Comparison of ENCODE assay signal across 22 mouse cellular contexts in the genomic region with DNA sequence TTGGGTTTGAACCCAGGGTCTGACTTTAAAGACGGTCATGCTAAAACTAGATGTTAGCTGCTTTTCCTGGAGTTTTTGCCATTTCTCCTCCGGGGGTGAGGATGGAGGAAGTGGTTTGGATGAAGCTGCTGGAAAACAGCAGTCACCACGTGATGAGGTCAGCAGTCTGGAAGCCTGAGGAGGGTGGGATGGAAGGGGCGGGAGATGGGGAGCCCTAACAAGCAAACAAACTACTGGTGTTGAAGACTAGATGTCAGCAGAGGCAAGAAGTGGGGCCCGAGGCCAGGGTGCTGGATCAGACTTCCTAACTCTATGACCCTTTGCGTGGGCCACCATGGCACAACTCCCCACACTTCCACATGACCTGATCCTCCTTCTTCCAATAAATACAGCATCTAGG.
DNase-seq lines count a peak whose midpoint lies in the region; ATAC-seq and TF ChIP-seq lines count a peak whose summit lies in the region.
"Had no signal": no experiment of that assay in that cellular context is flagged by ENCODE, and none has a peak within 500 bp of the region (broad histone marks: within the 10 kb centered on the region; RNA-seq: fewer than 3 reads in every experiment).

No protein-coding gene starts in this region.

- H3K79me2 ChIP-seq in myocyte (ENCODE audit: control insufficient read depth, insufficient read depth), result no peaks in the 10 kb centered on the region

- no peak overlapping the region for H3K4me3 ChIP-seq in kidney, embryonic 14.5 days (ENCODE audit: low read length)
- H3K4me3 ChIP-seq in lung, postnatal 0 days (ENCODE audit: low read depth, low read length), result no peak overlapping the region
- no peak overlapping the region for H3K4me3 ChIP-seq in myocyte
- no peak overlapping the region for H3K4me3 ChIP-seq in forebrain, embryonic 12.5 days (replicated peaks)
- H3K4me3 ChIP-seq: heart, embryonic 12.5 days; hindbrain, embryonic 12.5 days; limb, embryonic 12.5 days; liver, embryonic 12.5 days; stomach, embryonic 15.5 days had no signal

- no peak for ATAC-seq in kidney, embryonic 14.5 days (ENCODE audit: low FRiP score, low TSS enrichment)
- peak; percentile 74 for ATAC-seq in lung, postnatal 0 days
- no peak for ATAC-seq in cerebellum, adult (ENCODE audit: insufficient number of reproducible peaks, low FRiP score, low TSS enrichment)
- ATAC-seq in forebrain, embryonic 12.5 days (ENCODE audit: low FRiP score), result no peak
- ATAC-seq: forebrain, postnatal 0 days; liver, embryonic 12.5 days; midbrain, embryonic 16.5 days had no signal

- H3K9ac ChIP-seq in kidney, embryonic 14.5 days (ENCODE audit: low read depth, low read length), result no peak overlapping the region
- no peak overlapping the region for H3K9ac ChIP-seq in lung, postnatal 0 days (replicated peaks; ENCODE audit: low read depth)
- no peak overlapping the region for H3K9ac ChIP-seq in forebrain, embryonic 12.5 days
- H3K9ac ChIP-seq: forebrain, postnatal 0 days; heart, embryonic 12.5 days; hindbrain, embryonic 12.5 days; limb, embryonic 12.5 days; liver, embryonic 12.5 days; stomach, embryonic 15.5 days had no signal

- H3ac ChIP-seq in myocyte (ENCODE audit: control insufficient read depth, insufficient read length), result no peak overlapping the region

- no peaks in the 10 kb centered on the region for H3K36me3 ChIP-seq in kidney, embryonic 14.5 days (ENCODE audit: control insufficient read depth, insufficient read depth, low read length)
- H3K36me3 ChIP-seq in lung, postnatal 0 days (ENCODE audit: insufficient read depth, low read length), result no peaks in the 10 kb centered on the region
- no peaks in the 10 kb centered on the region for H3K36me3 ChIP-seq in myocyte (ENCODE audit: control insufficient read depth, insufficient read depth)
- H3K36me3 ChIP-seq in forebrain, embryonic 12.5 days (replicated peaks), result no peaks in the 10 kb centered on the region
- H3K36me3 ChIP-seq: heart, embryonic 12.5 days; hindbrain, embryonic 12.5 days; limb, embryonic 12.5 days; liver, embryonic 12.5 days; stomach, embryonic 15.5 days had no signal

- TF ChIP-seq POLR2A in myocyte (IDR thresholded peaks at IDR 0.05; ENCODE audit: insufficient read length, low read depth), result no peak

- H3K27ac ChIP-seq in kidney, embryonic 14.5 days (ENCODE audit: low read depth, low read length), result no peak overlapping the region
- no peak overlapping the region; the same call in 1 of the 2 replicates for H3K27ac ChIP-seq in lung, postnatal 0 days (ENCODE audit: low read length)
- no peak overlapping the region for H3K27ac ChIP-seq in forebrain, embryonic 12.5 days
- H3K27ac ChIP-seq: hindbrain, embryonic 12.5 days; limb, embryonic 12.5 days; liver, embryonic 12.5 days; macrophage; stomach, embryonic 15.5 days had no signal

- no peaks in the 10 kb centered on the region for H3K27me3 ChIP-seq in kidney, embryonic 14.5 days (ENCODE audit: control insufficient read depth, insufficient read depth, low read length)
- H3K27me3 ChIP-seq in lung, postnatal 0 days (replicated peaks; ENCODE audit: insufficient read depth, low read length), result no peaks in the 10 kb centered on the region
- H3K27me3 ChIP-seq in myocyte (ENCODE audit: control insufficient read depth, insufficient read depth, insufficient read length), result no peaks in the 10 kb centered on the region
- H3K27me3 ChIP-seq in forebrain, embryonic 12.5 days, result no peaks in the 10 kb centered on the region
- H3K27me3 ChIP-seq: heart, embryonic 12.5 days; hindbrain, embryonic 12.5 days; limb, embryonic 12.5 days; liver, embryonic 12.5 days; stomach, embryonic 15.5 days had no signal

- TF ChIP-seq CTCF in lung, postnatal 0 days (IDR thresholded peaks at IDR 0.05), result no peak

- TF ChIP-seq EP300 in lung, postnatal 0 days (IDR thresholded peaks at IDR 0.05), result no peak

- peak; percentile 19 for DNase-seq in kidney, postnatal 10 days
- peak; percentile 20 for DNase-seq in NIH3T3 (ENCODE audit: low read depth)
- peak; percentile 38 for DNase-seq in lung, postnatal 0 days (ENCODE audit: low spot score)
- DNase-seq: adrenal gland, postnatal 10 days; cerebellum, adult 2 months; forebrain, postnatal 0 days; gastrocnemius, postnatal 25 days; kidney, adult 2 months; right cerebral cortex, postnatal 4 days; thymus, adult 18-20 months; thymus, postnatal 36 days had no signal

- 85% methylated on average over 6 of the region's 6 CpGs for WGBS in kidney, embryonic 14.5 days
- WGBS in lung, postnatal 0 days, result 54% methylated on average over 6 of the region's 6 CpGs
- WGBS in forebrain, embryonic 12.5 days, result 87% methylated on average over 6 of the region's 6 CpGs

- no peaks in the 10 kb centered on the region for H3K4me1 ChIP-seq in kidney, embryonic 14.5 days (ENCODE audit: control insufficient read depth, insufficient read depth, low read length)
- no peaks in the 10 kb centered on the region for H3K4me1 ChIP-seq in lung, postnatal 0 days (ENCODE audit: insufficient read depth, low read depth, low read length)
- H3K4me1 ChIP-seq in forebrain, embryonic 12.5 days, result no peaks in the 10 kb centered on the region
- H3K4me1 ChIP-seq: heart, embryonic 12.5 days; hindbrain, embryonic 12.5 days; limb, embryonic 12.5 days; liver, embryonic 12.5 days had no signal

- no peak overlapping the region for H3K4me2 ChIP-seq in kidney, embryonic 14.5 days (replicated peaks; ENCODE audit: low read depth, low read length)
- no peak overlapping the region for H3K4me2 ChIP-seq in lung, postnatal 0 days (replicated peaks; ENCODE audit: low read depth, low read length)
- H3K4me2 ChIP-seq in myocyte (ENCODE audit: low read depth), result peak overlapping the region; percentile 3
- no peak overlapping the region for H3K4me2 ChIP-seq in forebrain, embryonic 12.5 days
- H3K4me2 ChIP-seq: heart, embryonic 12.5 days; hindbrain, embryonic 12.5 days; limb, embryonic 12.5 days; liver, embryonic 12.5 days; stomach, embryonic 15.5 days had no signal

- H3K9me3 ChIP-seq in kidney, embryonic 14.5 days (ENCODE audit: control insufficient read depth, low read length), result no peaks in the 10 kb centered on the region
- H3K9me3 ChIP-seq in lung, postnatal 0 days (ENCODE audit: low read length), result no peaks in the 10 kb centered on the region
- no peaks in the 10 kb centered on the region for H3K9me3 ChIP-seq in forebrain, embryonic 12.5 days
- H3K9me3 ChIP-seq: heart, embryonic 12.5 days; hindbrain, embryonic 12.5 days; limb, embryonic 12.5 days; liver, embryonic 12.5 days; stomach, embryonic 15.5 days had no signal

TF ChIP-seq in myocyte, 11 proteins besides CTCF, POLR2A, EP300 and RAD21:
- TF ChIP-seq REST (IDR thresholded peaks at IDR 0.05; ENCODE audit: insufficient read depth, insufficient read length) (no peak), USF1 (IDR thresholded peaks at IDR 0.05; ENCODE audit: low read depth) (peak; percentile 60), SRF (IDR thresholded peaks at IDR 0.05; ENCODE audit: control insufficient read depth, insufficient read length, low read depth) (no peak), E2F4 (IDR thresholded peaks at IDR 0.05; ENCODE audit: insufficient read depth) (no peak), TCF12 (IDR thresholded peaks at IDR 0.05; ENCODE audit: insufficient read depth, poor library complexity, severe bottlenecking) (no peak), CEBPB (IDR thresholded peaks at IDR 0.05; ENCODE audit: insufficient read depth, poor library complexity, severe bottlenecking) (no peak), MYOG (IDR thresholded peaks at IDR 0.05; ENCODE audit: control insufficient read depth in 1 of 3, insufficient read depth in 1 of 3, insufficient read length in 2 of 3, low read depth in 2 of 3) (no peak)
